Mouse (Mus musculus) stomach, postnatal 0 days (tissue): Measurements from ENCODE around the gene Nr1h3.

Experiments
- CTCF ChIP-seq: IDR thresholded peaks from 2 replicates; pipeline ENCODE4 v1.5.1; 2016; ENCODE audit warnings: antibody characterized with exemption, low read depth, mild to moderate bottlenecking, moderate library complexity
- EP300 ChIP-seq: optimal IDR thresholded peaks from 2 replicates; pipeline ENCODE3; 2016; ENCODE audit warnings: antibody characterized with exemption

- TF ChIP-seq CTCF (no peak), EP300 (no peak)
Observed at GRCm38 (mm10) chr2:91169587-91170322, 32.9 kb downstream of the Nr1h3 start.
